In genomic region chr7:46099682-46100081, GRCm38 (mm10) we compare ENCODE assay signal across 10 mouse cellular contexts. TPM values are rescaled to one million over a fixed set of nuclear protein-coding genes. Genes with fewer than 3 reads are reported as not detected.
DNase-seq lines count a peak whose midpoint lies in the region; ATAC-seq and TF ChIP-seq lines count a peak whose summit lies in the region.
"Had no signal": no experiment of that assay in that cellular context is flagged by ENCODE, and none has a peak within 500 bp of the region (broad histone marks: within the 10 kb centered on the region; RNA-seq: fewer than 3 reads in every experiment).

No protein-coding gene starts in this region.

- H3K9ac ChIP-seq in embryonic facial prominence, embryonic 15.5 days: no peak overlapping the region
- H3K9ac ChIP-seq in hindbrain, embryonic 15.5 days: peak overlapping the region; percentile 81
- H3K9ac ChIP-seq: liver, embryonic 15.5 days had no signal

- H3K4me1 ChIP-seq in embryonic facial prominence, embryonic 15.5 days: peaks cover 6% of the 10 kb centered on the region
- H3K4me1 ChIP-seq in hindbrain, embryonic 15.5 days (replicated peaks): peaks cover 49% of the 10 kb centered on the region

- H3K27ac ChIP-seq in layer of hippocampus, adult 2 months: peak overlapping the region; percentile 91
- no peak overlapping the region for H3K27ac ChIP-seq in embryonic facial prominence, embryonic 15.5 days (replicated peaks)
- no peak overlapping the region for H3K27ac ChIP-seq in hindbrain, embryonic 15.5 days (replicated peaks)
- H3K27ac ChIP-seq: liver, embryonic 15.5 days had no signal

- no peak for DNase-seq in layer of hippocampus, adult 2 months (ENCODE audit: low spot score in 2 of 2)
- no peak for DNase-seq in layer of hippocampus, postnatal 14 days (ENCODE audit: low spot score in 2 of 2)
- peak; percentile 16 for DNase-seq in splenic B cell, adult 2 months (ENCODE audit: low read depth, low spot score)
- DNase-seq in urinary bladder, adult 18-20 months (ENCODE audit: low spot score in 2 of 2): no peak
- DNase-seq in adrenal gland, adult 2 months: no peak
- DNase-seq in right cerebral cortex, postnatal 25 days: no peak

- no peaks in the 10 kb centered on the region for H3K9me3 ChIP-seq in embryonic facial prominence, embryonic 15.5 days (replicated peaks)
- H3K9me3 ChIP-seq in hindbrain, embryonic 15.5 days: no peaks in the 10 kb centered on the region
- H3K9me3 ChIP-seq: liver, embryonic 15.5 days had no signal

- no peak for ATAC-seq in embryonic facial prominence, embryonic 15.5 days (ENCODE audit: insufficient number of reproducible peaks, low FRiP score, low TSS enrichment, low read depth)
- ATAC-seq in hindbrain, embryonic 15.5 days (ENCODE audit: low FRiP score, low read depth): no peak

- no peaks in the 10 kb centered on the region for H3K36me3 ChIP-seq in embryonic facial prominence, embryonic 15.5 days
- H3K36me3 ChIP-seq in hindbrain, embryonic 15.5 days: no peaks in the 10 kb centered on the region
- H3K36me3 ChIP-seq in splenic B cell, adult 2 months (ENCODE audit: control insufficient read depth, insufficient read depth, low read length, poor library complexity, severe bottlenecking): no peaks in the 10 kb centered on the region
- H3K36me3 ChIP-seq: liver, embryonic 15.5 days had no signal

- 81% methylated on average over 13 of the region's 13 CpGs for WGBS in embryonic facial prominence, embryonic 15.5 days
- WGBS in hindbrain, embryonic 15.5 days: 86% methylated on average over 13 of the region's 13 CpGs

- no peak for TF ChIP-seq CTCF in layer of hippocampus, adult 2 months (conservative IDR thresholded peaks at IDR 0.05)

- peak overlapping the region; percentile 56 for H3K4me3 ChIP-seq in layer of hippocampus, adult 2 months
- no peak overlapping the region for H3K4me3 ChIP-seq in embryonic facial prominence, embryonic 15.5 days (replicated peaks)
- H3K4me3 ChIP-seq in hindbrain, embryonic 15.5 days: peak overlapping the region; percentile 69

- peaks cover 30% of the 10 kb centered on the region for H3K27me3 ChIP-seq in embryonic facial prominence, embryonic 15.5 days
- H3K27me3 ChIP-seq in hindbrain, embryonic 15.5 days: peaks cover 10% of the 10 kb centered on the region
- H3K27me3 ChIP-seq in splenic B cell, adult 2 months (ENCODE audit: control insufficient read depth, insufficient read depth, low read length, poor library complexity, severe bottlenecking): no peaks in the 10 kb centered on the region

- peak overlapping the region; percentile 91; the same call in 1 of the 2 replicates for H3K4me2 ChIP-seq in embryonic facial prominence, embryonic 15.5 days (replicated peaks)
- H3K4me2 ChIP-seq in hindbrain, embryonic 15.5 days: peak overlapping the region; percentile 76

RNA-seq across cellular contexts. Expression of gene Kcnj11, which starts 0.9 kb away (rescaled TPM):
- total RNA-seq in layer of hippocampus, adult 2 months (2021): 10 to 100 TPM; 34.2 to 37.4 TPM
- total RNA-seq in layer of hippocampus, postnatal 14 days (2021): 10 to 100 TPM; 19.4 to 21.3 TPM
- 0.17 and 0.56 TPM in 2 replicates for polyA plus RNA-seq in embryonic facial prominence, embryonic 15.5 days (2015; fragmentation: Nextera tagmentation; extraction: Ambion mirVana)
- polyA plus RNA-seq in hindbrain, embryonic 15.5 days (2015; fragmentation: Nextera tagmentation; extraction: Ambion mirVana): 2.5 and 3.3 TPM in 2 replicates
- 1 to 10 TPM; 2.9 to 3.2 TPM for total RNA-seq in adrenal gland, adult 2 months (2021)
- 1.0 and 3.4 TPM in 2 replicates for polyA plus RNA-seq in adrenal gland, adult 2 months (2012; rRNA removed)
- total RNA-seq: granulocyte monocyte progenitor cell, adult 5-6 weeks had no signal

Comparison
In these comparisons a context has a peak if more than half of its experiments do, and no peak if none do; other contexts are left out.
1. RNA of gene Kcnj11, which starts 0.9 kb away (total RNA-seq): 34.2 to 37.4 TPM in layer of hippocampus, adult 2 months and 19.4 to 21.3 TPM in layer of hippocampus, postnatal 14 days; 2.9 to 3.2 TPM in adrenal gland, adult 2 months; every median in the first group is over 4 times any median in the second.